Mouse (Mus musculus) left cerebral cortex, adult 11 months (tissue): ENCODE data around the gene Pcbp1.
"Not testable (repeated sequence)": the region's sequence is repeated elsewhere in the genome, so short reads cannot be mapped to it uniquely, and the experiment has no call there.

Source experiments
- DNase-seq: peaks from one replicate; pipeline ENCODE4 v3.0.0; 2022; ENCODE audit warnings: low spot score

Pcbp1 gene

GRCm38 (mm10) chr6:86494767-86495166 is 31.4 kb downstream of the Pcbp1 start:
- DNase-seq: no peak

GRCm38 (mm10) chr6:86493469-86494263 is 32.5 kb downstream of the Pcbp1 start:
- no peak for DNase-seq

- not testable (repeated sequence) for DNase-seq
These were observed 35.7 kb downstream of the Pcbp1 start for GRCm38 (mm10) chr6:86490413-86490812.

GRCm38 (mm10) chr6:86489945-86490344 is 36.2 kb downstream of the Pcbp1 start:
- no peak for DNase-seq

- no peak for DNase-seq
These were observed 38.0 kb downstream of the Pcbp1 start for GRCm38 (mm10) chr6:86488149-86488485.

GRCm38 (mm10) chr6:86487358-86488148 is 38.6 kb downstream of the Pcbp1 start:
- peak; percentile 57 for DNase-seq

GRCm38 (mm10) chr6:86485943-86486640 is 40.0 kb downstream of the Pcbp1 start:
- DNase-seq: no peak

- no peak for DNase-seq
These were observed 44.2 kb downstream of the Pcbp1 start for GRCm38 (mm10) chr6:86481871-86482270.

GRCm38 (mm10) chr6:86480189-86480831 is 45.8 kb downstream of the Pcbp1 start:
- DNase-seq: no peak

GRCm38 (mm10) chr6:86479816-86480188 is 46.3 kb downstream of the Pcbp1 start:
- DNase-seq: no peak

GRCm38 (mm10) chr6:86479311-86479710 is 46.8 kb downstream of the Pcbp1 start:
- DNase-seq: no peak

- DNase-seq: no peak
These were observed 49.2 kb downstream of the Pcbp1 start for GRCm38 (mm10) chr6:86476931-86477330.

GRCm38 (mm10) chr6:86475462-86476167 is 50.5 kb downstream of the Pcbp1 start:
- DNase-seq: no peak

- no peak for DNase-seq
These were observed 51.4 kb downstream of the Pcbp1 start for GRCm38 (mm10) chr6:86474646-86475181.
